ENCODE assay signal across 14 mouse cellular contexts in the genomic region with DNA sequence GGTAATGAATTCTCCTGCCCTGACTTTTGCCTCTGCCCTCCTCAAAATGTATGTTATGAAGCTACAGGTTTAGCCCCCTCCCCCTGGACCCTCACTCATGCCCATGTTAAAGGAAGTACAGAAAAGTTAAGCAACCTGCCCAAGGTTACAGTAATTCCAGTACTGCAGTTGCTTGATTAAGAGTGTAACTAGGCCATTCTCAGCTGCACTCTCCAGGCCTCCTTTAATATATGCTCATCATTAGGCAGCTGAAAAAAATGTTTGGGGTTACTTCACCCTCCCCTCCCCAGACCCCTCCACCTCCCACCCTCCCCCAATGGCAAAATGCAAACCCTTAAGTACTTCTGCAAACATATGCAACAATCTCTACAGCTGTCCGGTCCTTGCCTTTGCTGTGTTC.
DNase-seq lines count a peak whose midpoint lies in the region; ATAC-seq and TF ChIP-seq lines count a peak whose summit lies in the region.
"Had no signal": no experiment of that assay in that cellular context is flagged by ENCODE, and none has a peak within 500 bp of the region (broad histone marks: within the 10 kb centered on the region; RNA-seq: fewer than 3 reads in every experiment).

No protein-coding gene starts in this region.

- no peaks in the 10 kb centered on the region for H3K27me3 ChIP-seq in heart, embryonic 16.5 days (ENCODE audit: control insufficient read depth, insufficient read depth, low read length)
- H3K27me3 ChIP-seq in midbrain, embryonic 11.5 days (ENCODE audit: control insufficient read depth, insufficient read depth, low read length), result no peaks in the 10 kb centered on the region
- H3K27me3 ChIP-seq in midbrain, embryonic 15.5 days (replicated peaks), result no peaks in the 10 kb centered on the region
- H3K27me3 ChIP-seq in embryonic facial prominence, embryonic 15.5 days, result no peaks in the 10 kb centered on the region
- H3K27me3 ChIP-seq in myocyte (ENCODE audit: control insufficient read depth, insufficient read depth, insufficient read length), result no peaks in the 10 kb centered on the region
- H3K27me3 ChIP-seq in neural tube, embryonic 15.5 days (replicated peaks), result no peaks in the 10 kb centered on the region
- H3K27me3 ChIP-seq: CH12.LX; forebrain, embryonic 12.5 days; hindbrain, embryonic 15.5 days; liver, embryonic 13.5 days; neural tube, embryonic 13.5 days had no signal

- no peak for TF ChIP-seq POLR2A in myocyte (IDR thresholded peaks at IDR 0.05; ENCODE audit: insufficient read length, low read depth)

- 83% methylated on average over 1 of the region's 1 CpGs for WGBS in heart, embryonic 16.5 days
- WGBS in midbrain, embryonic 11.5 days, result 67% methylated on average over 1 of the region's 1 CpGs
- WGBS in midbrain, embryonic 15.5 days, result 43% methylated on average over 1 of the region's 1 CpGs
- WGBS in embryonic facial prominence, embryonic 15.5 days, result 13% methylated on average over 1 of the region's 1 CpGs
- WGBS in neural tube, embryonic 15.5 days, result 75% methylated on average over 1 of the region's 1 CpGs

- no peak for ATAC-seq in heart, embryonic 16.5 days (replicated peaks; ENCODE audit: extremely low read depth, insufficient read depth, low FRiP score)
- peak; percentile 73 for ATAC-seq in midbrain, embryonic 11.5 days (ENCODE audit: low FRiP score)
- ATAC-seq in midbrain, embryonic 15.5 days (replicated peaks), result no peak
- no peak for ATAC-seq in embryonic facial prominence, embryonic 15.5 days (ENCODE audit: insufficient number of reproducible peaks, low FRiP score, low TSS enrichment, low read depth)
- ATAC-seq in neural tube, embryonic 15.5 days (ENCODE audit: low FRiP score), result no peak

- H3K4me2 ChIP-seq in heart, embryonic 16.5 days (ENCODE audit: low read depth, low read length), result no peak overlapping the region
- no peak overlapping the region for H3K4me2 ChIP-seq in midbrain, embryonic 11.5 days
- no peak overlapping the region for H3K4me2 ChIP-seq in midbrain, embryonic 15.5 days
- no peak overlapping the region for H3K4me2 ChIP-seq in embryonic facial prominence, embryonic 15.5 days (replicated peaks)
- H3K4me2 ChIP-seq in myocyte (ENCODE audit: low read depth), result peak overlapping the region; percentile 64
- H3K4me2 ChIP-seq in neural tube, embryonic 15.5 days, result no peak overlapping the region
- H3K4me2 ChIP-seq: forebrain, embryonic 12.5 days; hindbrain, embryonic 15.5 days; liver, embryonic 13.5 days; neural tube, embryonic 13.5 days had no signal

- peaks cover 5% of the 10 kb centered on the region; the same call in 1 of the 2 replicates for H3K4me1 ChIP-seq in heart, embryonic 16.5 days (ENCODE audit: control insufficient read depth, insufficient read depth, low read length)
- H3K4me1 ChIP-seq in midbrain, embryonic 11.5 days (ENCODE audit: control insufficient read depth, insufficient read depth, low read length), result peaks cover 17% of the 10 kb centered on the region
- 0 out of 2 replicates have a peak, but pooled peaks cover 10% of the 10 kb centered on the region for H3K4me1 ChIP-seq in midbrain, embryonic 15.5 days
- peaks cover 23% of the 10 kb centered on the region for H3K4me1 ChIP-seq in embryonic facial prominence, embryonic 15.5 days
- 0 out of 2 replicates have a peak, but pooled peaks cover 2% of the 10 kb centered on the region for H3K4me1 ChIP-seq in neural tube, embryonic 15.5 days
- H3K4me1 ChIP-seq: hindbrain, embryonic 15.5 days had no signal

- no peak overlapping the region for H3K4me3 ChIP-seq in heart, embryonic 16.5 days (ENCODE audit: low read length)
- H3K4me3 ChIP-seq in midbrain, embryonic 11.5 days (ENCODE audit: low read depth, low read length), result no peak overlapping the region
- no peak overlapping the region for H3K4me3 ChIP-seq in midbrain, embryonic 15.5 days
- H3K4me3 ChIP-seq in embryonic facial prominence, embryonic 15.5 days (replicated peaks), result no peak overlapping the region
- no peak overlapping the region for H3K4me3 ChIP-seq in myocyte
- H3K4me3 ChIP-seq in neural tube, embryonic 15.5 days (replicated peaks), result no peak overlapping the region
- H3K4me3 ChIP-seq: forebrain, embryonic 12.5 days; heart, embryonic 10.5 days; hindbrain, embryonic 15.5 days; liver, embryonic 13.5 days; neural tube, embryonic 13.5 days had no signal

- H3K9me3 ChIP-seq in heart, embryonic 16.5 days (replicated peaks; ENCODE audit: control insufficient read depth, low read length), result no peaks in the 10 kb centered on the region
- H3K9me3 ChIP-seq in midbrain, embryonic 11.5 days (ENCODE audit: control insufficient read depth, low read length), result no peaks in the 10 kb centered on the region
- no peaks in the 10 kb centered on the region for H3K9me3 ChIP-seq in midbrain, embryonic 15.5 days
- H3K9me3 ChIP-seq in embryonic facial prominence, embryonic 15.5 days (replicated peaks), result no peaks in the 10 kb centered on the region
- no peaks in the 10 kb centered on the region for H3K9me3 ChIP-seq in neural tube, embryonic 15.5 days (replicated peaks)
- H3K9me3 ChIP-seq: forebrain, embryonic 12.5 days; heart, embryonic 10.5 days; hindbrain, embryonic 15.5 days; liver, embryonic 13.5 days; neural tube, embryonic 13.5 days had no signal

- no peaks in the 10 kb centered on the region for H3K36me3 ChIP-seq in heart, embryonic 16.5 days (ENCODE audit: control insufficient read depth, insufficient read depth)
- H3K36me3 ChIP-seq in midbrain, embryonic 11.5 days (ENCODE audit: control insufficient read depth, insufficient read depth, low read length), result no peaks in the 10 kb centered on the region
- H3K36me3 ChIP-seq in midbrain, embryonic 15.5 days (replicated peaks), result no peaks in the 10 kb centered on the region
- no peaks in the 10 kb centered on the region for H3K36me3 ChIP-seq in embryonic facial prominence, embryonic 15.5 days
- H3K36me3 ChIP-seq in myocyte (ENCODE audit: control insufficient read depth, insufficient read depth), result no peaks in the 10 kb centered on the region
- H3K36me3 ChIP-seq in neural tube, embryonic 15.5 days, result no peaks in the 10 kb centered on the region
- H3K36me3 ChIP-seq: forebrain, embryonic 12.5 days; heart, embryonic 10.5 days; hindbrain, embryonic 15.5 days; liver, embryonic 13.5 days; neural tube, embryonic 13.5 days had no signal

- peak overlapping the region; percentile 48; the same call in 1 of the 2 replicates for H3K27ac ChIP-seq in heart, embryonic 16.5 days (ENCODE audit: low read length)
- no peak overlapping the region for H3K27ac ChIP-seq in midbrain, embryonic 11.5 days (ENCODE audit: low read depth, low read length)
- H3K27ac ChIP-seq in midbrain, embryonic 15.5 days, result no peak overlapping the region
- H3K27ac ChIP-seq in embryonic facial prominence, embryonic 15.5 days (replicated peaks), result peak overlapping the region; percentile 58; the same call in 1 of the 2 replicates
- no peak overlapping the region for H3K27ac ChIP-seq in neural tube, embryonic 15.5 days (replicated peaks)
- H3K27ac ChIP-seq: heart, embryonic 10.5 days; hindbrain, embryonic 15.5 days; liver, embryonic 13.5 days; neural tube, embryonic 13.5 days had no signal

- H3ac ChIP-seq in myocyte (ENCODE audit: control insufficient read depth, insufficient read length), result no peak overlapping the region

- DNase-seq in heart, adult 11 months, result no peak
- DNase-seq in midbrain, embryonic 11.5 days (ENCODE audit: low spot score, missing footprints), result no peak
- no peak for DNase-seq in yolk sac, embryonic 10.5 days (ENCODE audit: low spot score)
- DNase-seq: liver, embryonic 13.5 days had no signal

- H3K79me2 ChIP-seq in myocyte (ENCODE audit: control insufficient read depth, insufficient read depth), result no peaks in the 10 kb centered on the region

- H3K9ac ChIP-seq in heart, embryonic 16.5 days (ENCODE audit: low read length), result no peak overlapping the region
- no peak overlapping the region for H3K9ac ChIP-seq in midbrain, embryonic 11.5 days (ENCODE audit: low read length)
- no peak overlapping the region for H3K9ac ChIP-seq in midbrain, embryonic 15.5 days
- H3K9ac ChIP-seq in embryonic facial prominence, embryonic 15.5 days, result no peak overlapping the region
- H3K9ac ChIP-seq in neural tube, embryonic 15.5 days (replicated peaks), result no peak overlapping the region
- H3K9ac ChIP-seq: forebrain, embryonic 12.5 days; hindbrain, embryonic 15.5 days; liver, embryonic 13.5 days; neural tube, embryonic 13.5 days had no signal

TF ChIP-seq in myocyte, 11 proteins besides CTCF, POLR2A, EP300 and RAD21:
- TF ChIP-seq CEBPB (IDR thresholded peaks at IDR 0.05; ENCODE audit: insufficient read depth, poor library complexity, severe bottlenecking) (no peak), MYOG (IDR thresholded peaks at IDR 0.05; ENCODE audit: control insufficient read depth in 1 of 3, insufficient read depth in 1 of 3, insufficient read length in 2 of 3, low read depth in 2 of 3) (no peak), USF1 (IDR thresholded peaks at IDR 0.05; ENCODE audit: low read depth) (no peak), SRF (IDR thresholded peaks at IDR 0.05; ENCODE audit: control insufficient read depth, insufficient read length, low read depth) (no peak), TCF12 (IDR thresholded peaks at IDR 0.05; ENCODE audit: insufficient read depth, poor library complexity, severe bottlenecking) (no peak), POLR2AphosphoS2 (IDR thresholded peaks at IDR 0.05; ENCODE audit: insufficient read length, low read depth) (no peak), REST (IDR thresholded peaks at IDR 0.05; ENCODE audit: insufficient read depth, insufficient read length) (no peak), E2F4 (IDR thresholded peaks at IDR 0.05; ENCODE audit: insufficient read depth) (no peak), MAX (IDR thresholded peaks at IDR 0.05; ENCODE audit: low read depth) (no peak), TCF3 (IDR thresholded peaks at IDR 0.05; ENCODE audit: insufficient read length, low read depth) (no peak), MYOD1 (IDR thresholded peaks at IDR 0.05; ENCODE audit: control insufficient read depth in 1 of 3, insufficient read length in 2 of 3, low read depth in 2 of 3) (no peak)

Comparison
In these comparisons a context has a peak if more than half of its experiments do, and no peak if none do; other contexts are left out.
1. H3K27ac ChIP-seq: peak in heart, embryonic 16.5 days (single experiment) and embryonic facial prominence, embryonic 15.5 days (single experiment); none in midbrain, embryonic 11.5 days (single experiment), midbrain, embryonic 15.5 days (single experiment) and neural tube, embryonic 15.5 days (single experiment).